Mouse (Mus musculus): ENCODE results near the gene Cdk10. TPM values are rescaled to one million over a fixed set of nuclear protein-coding genes. Genes with fewer than 3 reads are reported as not detected.
"Not testable (repeated sequence)": the region's sequence is repeated elsewhere in the genome, so short reads cannot be mapped to it uniquely, and the experiment has no call there.

Gene Cdk10
- polyA plus RNA-seq, 1 experiment from 2014 or later, result 43.1 TPM

DNA sequence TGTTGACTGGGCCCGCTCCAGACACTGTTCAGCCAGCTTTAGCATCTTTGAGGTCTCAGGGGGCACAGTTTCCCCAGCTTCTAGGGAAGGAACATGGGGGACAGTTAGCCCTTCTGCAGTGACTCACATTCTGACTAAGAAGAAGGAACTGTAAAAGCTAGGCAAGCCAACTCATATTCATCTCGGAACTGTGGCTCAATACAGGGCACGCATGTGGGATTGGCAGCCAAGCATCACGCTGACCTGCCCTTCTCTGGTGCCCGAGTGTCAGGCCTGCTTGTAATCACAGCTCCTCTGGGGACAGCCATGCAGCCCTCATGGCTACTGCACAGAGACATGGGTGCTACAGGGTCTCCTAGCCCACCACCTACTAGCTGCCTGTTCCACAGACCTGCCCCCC is 26.3 kb downstream of the Cdk10 start:
- Histone ChIP-seq H3K9ac (ENCODE audit: low read length) (no peak overlapping the region; the same call in 1 of the 2 replicates), H3K27me3 (replicated peaks; ENCODE audit: control insufficient read depth, insufficient read depth, low read length) (no peaks in the 10 kb centered on the region), H3K36me3 (ENCODE audit: control insufficient read depth, insufficient read depth, low read length) (peaks cover 63% of the 10 kb centered on the region), H3K4me3 (ENCODE audit: low read depth, low read length) (no peak overlapping the region), H3K9me3 (replicated peaks; ENCODE audit: control insufficient read depth, low read length) (no peaks in the 10 kb centered on the region), H3K27ac (ENCODE audit: low read depth, low read length) (no peak overlapping the region), H3K4me2 (ENCODE audit: low read length) (no peak overlapping the region), H3K4me1 (ENCODE audit: control insufficient read depth, insufficient read depth, low read length) (peaks cover 14% of the 10 kb centered on the region)
- 95% methylated on average over 5 of the region's 5 CpGs for WGBS
- DNase-seq (ENCODE audit: low spot score) (no peak), ATAC-seq (no peak)

- Histone ChIP-seq H3K4me1 (ENCODE audit: control insufficient read depth, insufficient read depth, low read length) (peaks cover 14% of the 10 kb centered on the region), H3K27ac (ENCODE audit: low read depth, low read length) (no peak overlapping the region), H3K36me3 (ENCODE audit: control insufficient read depth, insufficient read depth, low read length) (peaks cover 60% of the 10 kb centered on the region), H3K9me3 (replicated peaks; ENCODE audit: control insufficient read depth, low read length) (no peaks in the 10 kb centered on the region), H3K4me2 (ENCODE audit: low read length) (peak overlapping the region; percentile 97), H3K27me3 (replicated peaks; ENCODE audit: control insufficient read depth, insufficient read depth, low read length) (no peaks in the 10 kb centered on the region), H3K4me3 (ENCODE audit: low read depth, low read length) (peak overlapping the region; percentile 98), H3K9ac (ENCODE audit: low read length) (peak overlapping the region; percentile 97)
- DNase-seq (ENCODE audit: low spot score) (no peak), ATAC-seq (no peak)
- 63% methylated on average over 4 of the region's 4 CpGs for WGBS
These were observed 28.3 kb downstream of the Cdk10 start for GRCm38 (mm10) chr8:123252925-123253324.

DNA sequence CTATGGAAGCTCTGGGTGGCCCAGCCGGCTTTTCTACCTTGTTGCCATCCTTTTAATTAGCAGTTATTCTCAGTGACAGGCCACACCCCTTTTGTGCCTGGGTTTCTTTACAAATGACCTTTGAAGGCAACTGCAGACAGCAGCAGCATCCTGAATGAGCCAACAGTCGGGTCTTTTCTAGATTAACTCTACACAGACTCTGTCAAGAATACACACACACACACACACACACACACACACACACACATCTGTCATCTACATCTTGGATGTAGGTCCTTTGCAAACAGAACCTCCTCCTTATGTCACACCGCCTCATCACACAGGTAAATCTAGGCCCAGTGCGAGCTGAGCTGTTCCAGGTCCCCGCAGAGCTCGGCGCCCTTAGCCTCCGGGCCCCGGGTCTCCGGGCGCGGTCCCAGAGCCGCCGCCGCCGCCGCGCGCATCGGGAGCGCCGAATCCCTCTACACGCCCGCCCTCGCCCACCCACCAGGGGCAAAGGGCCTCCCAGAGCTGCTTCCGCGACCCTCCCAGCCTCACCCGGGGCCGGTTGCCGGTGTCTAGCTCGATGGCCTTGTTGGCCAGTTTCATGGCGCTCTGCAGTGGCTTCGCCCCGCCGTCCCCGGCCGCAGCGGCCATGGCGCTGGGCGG is 28.9 kb downstream of the Cdk10 start:
- peaks cover 14% of the 10 kb centered on the region for H3K4me1 ChIP-seq (ENCODE audit: control insufficient read depth, insufficient read depth, low read length)
- H3K4me3 ChIP-seq (ENCODE audit: low read depth, low read length), result peak overlapping the region; percentile 98
- ATAC-seq, result peak; percentile 71
- H3K27me3 ChIP-seq (replicated peaks; ENCODE audit: control insufficient read depth, insufficient read depth, low read length), result no peaks in the 10 kb centered on the region
- H3K36me3 ChIP-seq (ENCODE audit: control insufficient read depth, insufficient read depth, low read length), result peaks cover 60% of the 10 kb centered on the region
- peak overlapping the region; percentile 97 for H3K4me2 ChIP-seq (ENCODE audit: low read length)
- H3K9me3 ChIP-seq (replicated peaks; ENCODE audit: control insufficient read depth, low read length), result no peaks in the 10 kb centered on the region
- peak; percentile 41 for DNase-seq (ENCODE audit: low spot score)
- WGBS, result 0% methylated on average over 39 of the region's 40 CpGs
- peak overlapping the region; percentile 86 for H3K27ac ChIP-seq (ENCODE audit: low read depth, low read length)
- peak overlapping the region; percentile 97 for H3K9ac ChIP-seq (ENCODE audit: low read length)

GRCm38 (mm10) chr8:123254099-123254885 is 29.6 kb downstream of the Cdk10 start, which contains the start of the genes Zfp276 and Vps9d1:
TSS of gene Zfp276 (plus strand) at chr8:123254195.
TSS of gene Vps9d1 (minus strand) at chr8:123254348.
- Histone ChIP-seq H3K4me3 (ENCODE audit: low read depth, low read length) (peak within 1 kb of the TSS; percentile 98), H3K9ac (ENCODE audit: low read length) (peak within 1 kb of the TSS; percentile 97), H3K9me3 (replicated peaks; ENCODE audit: control insufficient read depth, low read length) (no peaks in the 10 kb centered on the region), H3K36me3 (ENCODE audit: control insufficient read depth, insufficient read depth, low read length) (peaks cover 60% of the 10 kb centered on the region), H3K4me2 (ENCODE audit: low read length) (peak within 1 kb of the TSS; percentile 97), H3K27ac (ENCODE audit: low read depth, low read length) (peak within 1 kb of the TSS; percentile 86), H3K27me3 (replicated peaks; ENCODE audit: control insufficient read depth, insufficient read depth, low read length) (no peaks in the 10 kb centered on the region), H3K4me1 (ENCODE audit: control insufficient read depth, insufficient read depth, low read length) (peaks cover 14% of the 10 kb centered on the region)
- ATAC-seq (peak; percentile 98), DNase-seq (ENCODE audit: low spot score) (peak; percentile 85)
- WGBS, result under 1% methylated on average over 87 of the region's 99 CpGs

GRCm38 (mm10) chr8:123255170-123255569 is 30.5 kb downstream of the Cdk10 start:
- ATAC-seq, result no peak
- Histone ChIP-seq H3K27me3 (replicated peaks; ENCODE audit: control insufficient read depth, insufficient read depth, low read length) (no peaks in the 10 kb centered on the region), H3K36me3 (ENCODE audit: control insufficient read depth, insufficient read depth, low read length) (peaks cover 60% of the 10 kb centered on the region), H3K4me1 (ENCODE audit: control insufficient read depth, insufficient read depth, low read length) (peaks cover 14% of the 10 kb centered on the region), H3K9me3 (replicated peaks; ENCODE audit: control insufficient read depth, low read length) (no peaks in the 10 kb centered on the region), H3K4me2 (ENCODE audit: low read length) (peak overlapping the region; percentile 97), H3K9ac (ENCODE audit: low read length) (peak overlapping the region; percentile 97), H3K27ac (ENCODE audit: low read depth, low read length) (no peak overlapping the region), H3K4me3 (ENCODE audit: low read depth, low read length) (peak overlapping the region; percentile 98)
- no peak for DNase-seq (ENCODE audit: low spot score)
- WGBS, result 76% methylated on average over 6 of the region's 6 CpGs

DNA sequence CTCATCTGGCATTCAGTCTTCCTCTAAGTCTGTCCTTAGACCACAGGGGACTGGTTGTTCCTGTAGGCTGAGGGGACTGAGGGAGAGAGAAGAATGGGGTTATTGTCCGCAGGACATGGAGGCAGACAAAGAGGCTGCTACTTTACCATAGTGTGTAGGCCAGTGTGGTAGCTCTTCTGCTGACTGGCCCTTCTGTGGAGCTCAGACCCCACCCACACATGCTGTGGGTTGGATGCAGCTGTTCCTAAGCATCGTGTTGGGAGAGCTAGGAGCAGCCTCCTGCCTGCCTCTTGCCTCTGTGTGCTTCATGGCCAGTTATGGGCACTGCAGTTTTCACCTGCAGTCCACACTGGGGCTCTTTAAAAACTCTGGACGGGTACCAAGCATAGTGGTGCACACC is 32.5 kb downstream of the Cdk10 start:
- no peak for DNase-seq (ENCODE audit: low spot score)
- no peak overlapping the region for H3K4me3 ChIP-seq (ENCODE audit: low read depth, low read length)
- 77% methylated on average over 3 of the region's 3 CpGs for WGBS
- no peak overlapping the region for H3K9ac ChIP-seq (ENCODE audit: low read length)
- H3K9me3 ChIP-seq (replicated peaks; ENCODE audit: control insufficient read depth, low read length), result no peaks in the 10 kb centered on the region
- ATAC-seq, result no peak
- H3K4me1 ChIP-seq (ENCODE audit: control insufficient read depth, insufficient read depth, low read length), result peaks cover 14% of the 10 kb centered on the region
- no peak overlapping the region for H3K27ac ChIP-seq (ENCODE audit: low read depth, low read length)
- no peak overlapping the region for H3K4me2 ChIP-seq (ENCODE audit: low read length)
- no peaks in the 10 kb centered on the region for H3K27me3 ChIP-seq (replicated peaks; ENCODE audit: control insufficient read depth, insufficient read depth, low read length)
- peaks cover 58% of the 10 kb centered on the region for H3K36me3 ChIP-seq (ENCODE audit: control insufficient read depth, insufficient read depth, low read length)

- WGBS, result 95% methylated on average over 8 of the region's 8 CpGs
- H3K4me3 ChIP-seq (ENCODE audit: low read depth, low read length); ATAC-seq; H3K4me2 ChIP-seq (ENCODE audit: low read length); H3K27me3 ChIP-seq (replicated peaks; ENCODE audit: control insufficient read depth, insufficient read depth, low read length); DNase-seq (ENCODE audit: low spot score); H3K9me3 ChIP-seq (replicated peaks; ENCODE audit: control insufficient read depth, low read length); H3K9ac ChIP-seq (ENCODE audit: low read length); H3K27ac ChIP-seq (ENCODE audit: low read depth, low read length): not testable (repeated sequence)
- Histone ChIP-seq H3K4me1 (ENCODE audit: control insufficient read depth, insufficient read depth, low read length) (peaks cover 14% of the 10 kb centered on the region), H3K36me3 (ENCODE audit: control insufficient read depth, insufficient read depth, low read length) (peaks cover 59% of the 10 kb centered on the region)
These were observed 33.0 kb downstream of the Cdk10 start for GRCm38 (mm10) chr8:123257593-123257992.

- no peaks in the 10 kb centered on the region for H3K27me3 ChIP-seq (replicated peaks; ENCODE audit: control insufficient read depth, insufficient read depth, low read length)
- no peaks in the 10 kb centered on the region for H3K4me1 ChIP-seq (ENCODE audit: control insufficient read depth, insufficient read depth, low read length)
- no peaks in the 10 kb centered on the region for H3K9me3 ChIP-seq (replicated peaks; ENCODE audit: control insufficient read depth, low read length)
- no peak overlapping the region for H3K4me3 ChIP-seq (ENCODE audit: low read depth, low read length)
- no peak overlapping the region for H3K4me2 ChIP-seq (ENCODE audit: low read length)
- no peak overlapping the region for H3K9ac ChIP-seq (ENCODE audit: low read length)
- peaks cover 78% of the 10 kb centered on the region for H3K36me3 ChIP-seq (ENCODE audit: control insufficient read depth, insufficient read depth, low read length)
- ATAC-seq (no peak), DNase-seq (ENCODE audit: low spot score) (no peak)
- WGBS, result 95% methylated on average over 14 of the region's 14 CpGs
- no peak overlapping the region for H3K27ac ChIP-seq (ENCODE audit: low read depth, low read length)
These were observed 43.4 kb downstream of the Cdk10 start for GRCm38 (mm10) chr8:123267926-123268656.

Measured in forebrain, embryonic 14.5 days (tissue).